Mouse (Mus musculus): Measurements from ENCODE around the gene Ccdc181. TPM values are rescaled to one million over a fixed set of nuclear protein-coding genes. Genes with fewer than 3 reads are reported as not detected.

Ccdc181 gene
- total and polyA plus RNA-seq, 3 experiments = 8.8 to 12.1 (median 10.6) TPM

GRCm38 (mm10) chr1:164242809-164243208 is 32.6 kb upstream of the Ccdc181 start:
- Histone ChIP-seq H3K27me3 (replicated peaks) (no peaks in the 10 kb centered on the region), H3K36me3 (replicated peaks in 1 of 2; ENCODE audit: control insufficient read depth in 1 of 2, insufficient read depth in 1 of 2, low read length in 1 of 2) (no peaks in the 10 kb centered on the region), H3K4me2 (ENCODE audit: insufficient read depth, low read depth, poor library complexity, severe bottlenecking) (no peak overlapping the region), H3K79me2 (replicated peaks; ENCODE audit: control insufficient read depth, extremely low read depth, insufficient read depth, poor library complexity, severe bottlenecking) (no peaks in the 10 kb centered on the region), H3K4me3 (replicated peaks in 1 of 3; ENCODE audit: low read depth in 2 of 3, low read length in 2 of 3, poor library complexity in 1 of 3) (no peak overlapping the region), H3K27ac (ENCODE audit: insufficient read depth, low read depth) (no peak overlapping the region), H3K9ac (ENCODE audit: insufficient read depth, low read depth) (no peak overlapping the region), H3K9me3 (replicated peaks; ENCODE audit: low read length) (no peaks in the 10 kb centered on the region), H3K4me1 (ENCODE audit: control insufficient read depth in 1 of 2, insufficient read depth in 2 of 2) (peaks cover 2 to 5% of the 10 kb centered on the region in 2 experiments; a peak in 3 of 4 replicates)
- dilution Hi-C loops (cut with MboI; ENCODE audit: extremely low pct_ligation_motif_present, extremely low pct_unique_long_range_greater_than_20kb, low sequenced_read_pairs) = no loop called here
- no peak for DNase-seq (ENCODE audit: extremely low read depth)
- in situ Hi-C loops (cut with MboI; ENCODE audit: low pct_ligation_motif_present, low pct_unique_long_range_greater_than_20kb, low sequenced_read_pairs) = no loop called here
- TF ChIP-seq SIN3A (IDR thresholded peaks at IDR 0.05; ENCODE audit: low read length) = no peak
- TF ChIP-seq EP300 (IDR thresholded peaks at IDR 0.05; ENCODE audit: low read length) = no peak
- no peak for TF ChIP-seq PAX5 (IDR thresholded peaks at IDR 0.05; ENCODE audit: low read length)
- TF ChIP-seq MEF2A (IDR thresholded peaks at IDR 0.05; ENCODE audit: borderline replicate concordance, low read depth, low read length) = no peak
- TF ChIP-seq ZNF384 (IDR thresholded peaks at IDR 0.05; ENCODE audit: low read depth, low read length) = no peak
- TF ChIP-seq CHD2 (IDR thresholded peaks at IDR 0.05; ENCODE audit: low read length) = no peak
- no peak for TF ChIP-seq USF2 (conservative IDR thresholded peaks at IDR 0.05; ENCODE audit: low read depth, low read length)
- TF ChIP-seq RCOR1 (conservative IDR thresholded peaks at IDR 0.05; ENCODE audit: low read depth, low read length) = no peak
- no peak for TF ChIP-seq POLR2AphosphoS2 (IDR thresholded peaks at IDR 0.05; ENCODE audit: low read depth, low read length)

- Histone ChIP-seq H3K4me2 (ENCODE audit: insufficient read depth, low read depth, poor library complexity, severe bottlenecking) (peak overlapping the region; percentile 38), H3K27me3 (replicated peaks) (no peaks in the 10 kb centered on the region), H3K36me3 (replicated peaks in 1 of 2; ENCODE audit: control insufficient read depth in 1 of 2, insufficient read depth in 1 of 2, low read length in 1 of 2) (no peaks in the 10 kb centered on the region), H3K4me1 (ENCODE audit: control insufficient read depth in 1 of 2, insufficient read depth in 2 of 2) (peaks cover 5 to 24% of the 10 kb centered on the region in 2 experiments), H3K27ac (ENCODE audit: insufficient read depth, low read depth) (no peak overlapping the region), H3K9me3 (replicated peaks; ENCODE audit: low read length) (no peaks in the 10 kb centered on the region), H3K9ac (ENCODE audit: insufficient read depth, low read depth) (peak overlapping the region; percentile 91), H3K79me2 (replicated peaks; ENCODE audit: control insufficient read depth, extremely low read depth, insufficient read depth, poor library complexity, severe bottlenecking) (peaks cover 21% of the 10 kb centered on the region), H3K4me3 (replicated peaks in 1 of 3; ENCODE audit: low read depth in 2 of 3, low read length in 2 of 3, poor library complexity in 1 of 3) (peak overlapping the region in 2 of 3 experiments; percentile 71 to 75)
- dilution Hi-C loops (cut with MboI; ENCODE audit: extremely low pct_ligation_motif_present, extremely low pct_unique_long_range_greater_than_20kb, low sequenced_read_pairs) (no loop called here), in situ Hi-C loops (cut with MboI; ENCODE audit: low pct_ligation_motif_present, low pct_unique_long_range_greater_than_20kb, low sequenced_read_pairs) (no loop called here)
- DNase-seq (ENCODE audit: extremely low read depth) = no peak
- TF ChIP-seq ZNF384 (IDR thresholded peaks at IDR 0.05; ENCODE audit: low read depth, low read length) (no peak), MYC (IDR thresholded peaks at IDR 0.05; ENCODE audit: low read depth, low read length) (no peak), KAT2A (IDR thresholded peaks at IDR 0.05; ENCODE audit: insufficient replicate concordance, low read length) (no peak), MXI1 (IDR thresholded peaks at IDR 0.05; ENCODE audit: low read depth, low read length) (no peak), MAZ (IDR thresholded peaks at IDR 0.05; ENCODE audit: low read depth, low read length) (no peak), TCF12 (IDR thresholded peaks at IDR 0.05; ENCODE audit: low read depth, low read length) (no peak), CHD2 (IDR thresholded peaks at IDR 0.05; ENCODE audit: low read length) (no peak), ZKSCAN1 (IDR thresholded peaks at IDR 0.05; ENCODE audit: borderline replicate concordance, low read depth, low read length) (no peak), UBTF (IDR thresholded peaks at IDR 0.05; ENCODE audit: low read depth, low read length) (no peak), USF1 (IDR thresholded peaks at IDR 0.05; ENCODE audit: low read depth, low read length) (no peak), PAX5 (IDR thresholded peaks at IDR 0.05; ENCODE audit: low read length) (no peak)
Measured at GRCm38 (mm10) chr1:164247442-164247841, 27.9 kb upstream of the Ccdc181 start.

Measured in CH12.LX (cell line).